Mouse (Mus musculus) liver, embryonic 14.5 days (tissue): ENCODE data around the gene Lfng. TPM values are rescaled to one million over a fixed set of nuclear protein-coding genes. Genes with fewer than 3 reads are reported as not detected.

Source experiments
- ATAC-seq: fragments of 200-750 bp; cut with Nextera tagmentation; 2 replicates; pipeline ENCODE4 v1.8.0; 2017; ENCODE audit warnings: moderate number of reproducible peaks, mild to moderate bottlenecking, moderate library complexity; ENCODE audit not compliant: insufficient read depth
- DNase-seq, 3 experiments: peaks; one replicate each; pipeline ENCODE4 v3.0.0-alpha.2; 2012 to 2013; ENCODE audit warnings: low read depth in 3 of 3, low spot score in 3 of 3
- H3K27ac ChIP-seq: fragments of 300-500 bp; sonication (generic); 2 replicates; pipeline ENCODE4 v1.5.1; 2014; ENCODE audit warnings: moderate library complexity, mild to moderate bottlenecking, control low read depth, inconsistent platforms
- H3K27me3 ChIP-seq: fragments of 300-500 bp; sonication (generic); 2 replicates; pipeline ENCODE4 v1.6.1; 2014; ENCODE audit warnings: mild to moderate bottlenecking, low read length, moderate library complexity; ENCODE audit not compliant: control insufficient read depth, insufficient read depth
- H3K36me3 ChIP-seq: fragments of 300-500 bp; sonication (generic); replicated peaks from 2 replicates; pipeline ENCODE4 v1.6.1; 2014; ENCODE audit warnings: low read depth; ENCODE audit not compliant: control insufficient read depth, insufficient read depth
- H3K4me1 ChIP-seq, 2 experiments: fragments of 200-500 bp in 1 of 2; fragments of 300-500 bp in 1 of 2; sonication (generic) in 1 of 2; replicated peaks; 2 replicates each; pipeline ENCODE4 v1.6.1; 2012 to 2014; ENCODE audit warnings: antibody characterized with exemption in 1 of 2, inconsistent platforms in 1 of 2, low read length in 1 of 2; ENCODE audit not compliant: control insufficient read depth in 2 of 2, insufficient read depth in 2 of 2
- H3K4me2 ChIP-seq: fragments of 300-500 bp; sonication (generic); 2 replicates; pipeline ENCODE4 v1.6.1; 2014; ENCODE audit warnings: low read depth, mild to moderate bottlenecking, control low read depth, moderate library complexity
- H3K4me3 ChIP-seq, 2 experiments: fragments of 200-500 bp in 1 of 2; fragments of 300-500 bp in 1 of 2; sonication (generic) in 1 of 2; 2 replicates each; pipeline ENCODE4 v1.5.1; 2012 to 2014; ENCODE audit warnings: low read depth in 2 of 2, low read length in 2 of 2, mild to moderate bottlenecking in 2 of 2, control low read depth in 1 of 2, inconsistent platforms in 1 of 2, moderate library complexity in 1 of 2; ENCODE audit not compliant: insufficient read depth in 1 of 2
- H3K9ac ChIP-seq: fragments of 300-500 bp; sonication (generic); replicated peaks from 2 replicates; pipeline ENCODE4 v1.6.1; 2014; ENCODE audit warnings: mild to moderate bottlenecking, control low read depth, moderate library complexity
- H3K9me3 ChIP-seq: fragments of 300-500 bp; sonication (generic); 2 replicates; pipeline ENCODE4 v1.6.1; 2016; ENCODE audit warnings: low read length, mixed read lengths; ENCODE audit not compliant: control insufficient read depth
- CTCF ChIP-seq: IDR thresholded peaks from 2 replicates; pipeline ENCODE4 v1.5.1; 2016; ENCODE audit warnings: antibody characterized with exemption, low read depth, control low read depth
- EP300 ChIP-seq: IDR thresholded peaks from 2 replicates; pipeline ENCODE4 v1.6.1; 2016; ENCODE audit warnings: antibody characterized with exemption, low read depth
- WGBS: fragments of 180-500 bp; shearing (Covaris S2); extraction: QIAGEN DNeasy Blood & Tissue Kit; methylation state at CpG from one replicate; pipeline ENCODE4 v1.1.7; 2014; ENCODE audit not compliant: insufficient replicate concordance; 5-methylcytosine and 5-hydroxymethylcytosine counted together
- polyA plus RNA-seq, 2 experiments: library from polyadenylated mRNA; depleted of rRNA in 1 of 2; stranded (reverse) in 1 of 2; unstranded in 1 of 2; fragments of >200 nt; fragmentation: Nextera tagmentation in 1 of 2; extraction: Ambion mirVana in 1 of 2; gene quantifications; 2 replicates each; pipeline versions ENCODE4 v1.2.1 to v1.2.3; 2012 to 2014

The Lfng gene
- polyA plus RNA-seq, 2 experiments: 9.9 to 12.1 TPM

DNA sequence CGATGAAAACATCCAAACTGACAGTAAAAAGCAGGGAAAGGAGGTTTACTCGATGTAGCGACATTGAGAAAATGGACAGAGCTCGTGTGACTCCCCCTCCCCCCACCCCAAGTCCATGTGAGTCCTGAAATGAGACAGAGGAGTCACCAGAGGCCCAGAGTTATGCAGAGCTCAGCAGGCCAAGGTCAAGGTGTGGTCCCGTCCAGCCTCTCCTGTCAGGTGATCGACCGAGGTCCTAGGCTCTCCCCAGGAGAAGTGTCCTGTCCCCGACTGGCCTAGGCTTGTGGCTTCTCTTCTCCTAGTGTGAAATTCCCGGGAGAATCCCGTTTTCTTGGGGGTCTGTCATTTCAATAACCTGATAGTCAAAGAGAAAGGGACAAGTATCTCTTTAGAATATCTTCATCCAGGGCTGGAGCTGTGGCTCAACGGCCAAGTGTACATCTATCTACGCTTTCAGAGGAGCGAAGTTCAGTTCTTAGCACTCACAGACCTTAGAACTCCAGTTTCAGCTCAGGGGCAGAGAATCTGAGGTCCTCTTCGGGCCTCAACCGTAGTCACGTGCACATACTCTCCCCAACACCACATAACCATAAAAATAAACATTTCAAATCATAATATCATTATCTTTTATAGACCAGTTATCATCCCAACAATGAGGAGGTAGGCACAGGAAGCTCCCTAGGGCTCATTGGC lies 17.9 kb upstream of the Lfng start:
- WGBS: 72% methylated on average over 16 of the region's 16 CpGs
- H3K9me3 ChIP-seq: no peaks in the 10 kb centered on the region
- no peak overlapping the region for H3K27ac ChIP-seq
- no peak for DNase-seq
- no peak for TF ChIP-seq CTCF
- no peak for TF ChIP-seq EP300
- no peaks in the 10 kb centered on the region for H3K27me3 ChIP-seq
- H3K9ac ChIP-seq: no peak overlapping the region
- no peak for ATAC-seq
- H3K4me2 ChIP-seq: no peak overlapping the region
- no peak overlapping the region for H3K4me3 ChIP-seq
- H3K4me1 ChIP-seq: peaks cover 5 to 10% of the 10 kb centered on the region in 2 experiments; a peak in 3 of 4 replicates
- H3K36me3 ChIP-seq: no peaks in the 10 kb centered on the region

DNA sequence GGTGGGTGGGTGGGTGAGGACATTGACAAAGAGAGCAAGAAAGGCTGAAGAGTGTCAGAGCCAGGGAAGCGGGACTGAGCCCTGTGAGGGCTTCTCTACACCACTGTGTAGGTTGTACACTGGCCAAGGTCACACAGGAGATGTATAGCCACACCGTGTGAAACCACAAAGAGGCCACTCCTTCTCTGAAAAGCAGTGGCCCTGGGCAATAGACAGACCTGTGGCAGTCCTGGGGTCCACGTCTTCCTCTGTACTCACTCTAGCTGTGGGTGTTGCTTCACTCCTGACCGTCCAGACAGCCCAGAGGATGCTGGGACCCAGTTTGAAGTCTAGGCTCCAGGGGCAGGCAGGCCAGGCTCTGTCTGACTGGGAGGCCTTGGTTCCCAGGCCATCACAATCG lies 12.3 kb upstream of the Lfng start:
- Histone ChIP-seq H3K36me3 (no peaks in the 10 kb centered on the region), H3K9ac (peak overlapping the region; percentile 2), H3K4me2 (no peak overlapping the region; the same call in 1 of the 2 replicates), H3K27me3 (no peaks in the 10 kb centered on the region), H3K4me1 (peaks cover 38 to 40% of the 10 kb centered on the region in 2 experiments), H3K27ac (no peak overlapping the region), H3K9me3 (no peaks in the 10 kb centered on the region), H3K4me3 (no peak overlapping the region)
- WGBS: 38% methylated on average over 5 of the region's 5 CpGs
- TF ChIP-seq CTCF: no peak
- no peak for TF ChIP-seq EP300
- DNase-seq (no peak), ATAC-seq (no peak)

DNA sequence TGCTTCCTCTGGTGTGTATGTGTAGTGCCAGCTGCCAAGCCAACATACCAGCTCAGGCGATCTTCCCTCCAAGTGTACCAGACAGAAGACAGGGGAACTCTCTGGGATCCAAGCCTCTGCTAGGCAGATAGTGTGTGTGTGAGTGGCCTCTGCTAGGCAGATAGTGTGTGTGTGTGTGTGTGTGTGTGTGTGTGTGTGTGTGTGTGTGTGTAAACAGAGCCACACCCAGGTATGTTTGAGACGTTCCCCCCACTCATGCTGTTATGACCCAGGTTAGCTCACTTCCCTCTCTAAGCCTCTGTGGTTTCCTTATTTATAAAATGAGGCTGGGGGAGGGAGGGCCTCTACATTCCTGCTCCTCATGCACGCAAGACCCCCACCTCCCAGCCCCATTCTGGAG lies 10.7 kb upstream of the Lfng start:
- no peaks in the 10 kb centered on the region for H3K9me3 ChIP-seq
- peak; percentile 78 for ATAC-seq
- no peaks in the 10 kb centered on the region for H3K36me3 ChIP-seq
- H3K4me3 ChIP-seq: peak overlapping the region; percentile 13 to 39
- peaks cover 38 to 40% of the 10 kb centered on the region in 2 experiments for H3K4me1 ChIP-seq
- H3K27me3 ChIP-seq: no peaks in the 10 kb centered on the region
- WGBS: 12% methylated on average over 3 of the region's 3 CpGs
- peak overlapping the region; percentile 92 for H3K27ac ChIP-seq
- peak overlapping the region; percentile 68 for H3K9ac ChIP-seq
- TF ChIP-seq EP300: no peak; the same call in 1 of the 2 replicates
- no peak for TF ChIP-seq CTCF
- H3K4me2 ChIP-seq: peak overlapping the region; percentile 77
- DNase-seq: no peak

DNA sequence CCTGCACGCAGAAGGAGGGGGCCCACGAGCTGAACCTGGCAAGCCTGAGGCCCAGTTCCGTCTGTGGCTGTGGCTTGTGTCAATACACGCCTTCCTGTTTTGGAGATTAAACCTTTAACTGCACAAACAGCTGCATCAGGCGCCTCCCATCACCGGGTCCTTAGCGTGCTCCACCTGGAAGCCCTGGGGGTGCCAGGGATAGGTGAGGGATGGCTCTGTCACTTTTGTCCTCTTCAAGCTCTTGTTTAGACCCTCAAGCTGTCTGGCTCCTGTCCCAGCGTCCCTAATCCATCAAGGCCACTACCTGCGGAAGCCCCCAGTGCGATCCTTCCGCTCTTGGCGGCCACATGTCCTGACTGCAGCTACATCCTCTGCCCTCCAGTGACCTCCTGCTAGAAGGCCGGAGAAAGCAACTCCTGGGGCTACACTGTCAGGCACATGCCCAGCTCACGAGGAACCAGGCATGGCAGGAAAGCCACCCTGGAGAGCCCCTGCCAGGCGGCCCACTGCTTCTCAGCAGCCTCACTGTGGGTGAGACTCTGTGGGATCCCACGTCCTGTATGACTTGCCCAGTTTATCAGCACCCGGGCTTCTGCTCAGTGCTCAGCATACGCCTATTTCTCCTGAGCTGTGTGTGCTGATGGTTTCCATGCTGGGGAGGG lies 10.1 kb upstream of the Lfng start:
- DNase-seq: no peak
- Histone ChIP-seq H3K36me3 (no peaks in the 10 kb centered on the region), H3K4me3 (peak overlapping the region; percentile 0 to 39; a peak in 2 of 4 replicates), H3K27ac (peak overlapping the region; percentile 92), H3K4me2 (peak overlapping the region; percentile 77), H3K9me3 (no peaks in the 10 kb centered on the region), H3K27me3 (no peaks in the 10 kb centered on the region), H3K9ac (peak overlapping the region; percentile 68), H3K4me1 (peaks cover 38 to 40% of the 10 kb centered on the region in 2 experiments)
- TF ChIP-seq CTCF (no peak), EP300 (0 out of 2 replicates have a peak, but pooled peaks have one; percentile 8)
- WGBS: 6% methylated on average over 18 of the region's 18 CpGs
- peak; percentile 92 for ATAC-seq

DNA sequence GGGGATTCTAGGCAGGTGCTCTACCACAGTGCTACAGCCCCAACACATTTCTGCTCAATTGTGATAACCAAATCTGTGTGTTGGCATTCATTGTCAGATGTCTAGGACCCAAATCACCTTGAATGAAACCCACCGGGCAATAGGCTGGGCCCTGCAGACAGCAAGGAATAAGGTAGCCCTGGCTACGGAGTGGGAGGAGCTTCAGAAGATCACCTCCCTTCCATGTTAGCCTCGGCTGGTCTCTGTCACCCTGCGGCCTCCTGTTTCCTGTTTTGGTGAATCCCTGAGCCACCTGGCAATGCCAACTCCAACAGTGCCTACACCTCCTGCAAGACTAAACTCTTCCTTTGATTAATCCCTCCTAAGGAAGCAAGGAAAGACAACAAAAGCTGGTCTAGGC lies 9.3 kb upstream of the Lfng start:
- H3K4me1 ChIP-seq: peaks cover 38 to 40% of the 10 kb centered on the region in 2 experiments
- DNase-seq: no peak
- TF ChIP-seq CTCF (no peak), EP300 (no peak)
- no peak for ATAC-seq
- H3K27ac ChIP-seq: peak overlapping the region; percentile 92
- WGBS: 41% methylated on average over 4 of the region's 4 CpGs
- peak overlapping the region; percentile 77 for H3K4me2 ChIP-seq
- no peaks in the 10 kb centered on the region for H3K36me3 ChIP-seq
- no peak overlapping the region for H3K4me3 ChIP-seq
- H3K9ac ChIP-seq: no peak overlapping the region
- no peaks in the 10 kb centered on the region for H3K27me3 ChIP-seq
- H3K9me3 ChIP-seq: no peaks in the 10 kb centered on the region
